Mouse (Mus musculus) stomach, embryonic 15.5 days (tissue): ENCODE data around the gene Tek. TPM values are rescaled to one million over a fixed set of nuclear protein-coding genes. Genes with fewer than 3 reads are reported as not detected.

Source experiments
- ATAC-seq: fragments of 200-750 bp; cut with Nextera tagmentation; 2 replicates; pipeline ENCODE4 v1.8.0; 2017; ENCODE audit warnings: low read depth, moderate number of reproducible peaks, moderate TSS enrichment; ENCODE audit not compliant: insufficient read depth, low FRiP score
- H3K27ac ChIP-seq: fragments of 300-500 bp; sonication (generic); 2 replicates; pipeline ENCODE4 v1.5.1; 2015; ENCODE audit warnings: mild to moderate bottlenecking, inconsistent platforms
- H3K27me3 ChIP-seq: fragments of 300-500 bp; sonication (generic); replicated peaks from 2 replicates; pipeline ENCODE4 v1.6.1; 2015; ENCODE audit warnings: inconsistent platforms
- H3K36me3 ChIP-seq: fragments of 300-500 bp; sonication (generic); 2 replicates; pipeline ENCODE4 v1.6.1; 2015; ENCODE audit warnings: inconsistent platforms
- H3K4me1 ChIP-seq: fragments of 300-500 bp; sonication (generic); 2 replicates; pipeline ENCODE4 v1.6.1; 2015; ENCODE audit warnings: inconsistent platforms
- H3K4me2 ChIP-seq: fragments of 300-500 bp; sonication (generic); 2 replicates; pipeline ENCODE4 v1.6.1; 2015; ENCODE audit warnings: mild to moderate bottlenecking, inconsistent platforms
- H3K4me3 ChIP-seq: fragments of 300-500 bp; sonication (generic); replicated peaks from 2 replicates; pipeline ENCODE4 v1.5.1; 2015; ENCODE audit warnings: inconsistent platforms
- H3K9ac ChIP-seq: fragments of 300-500 bp; sonication (generic); 2 replicates; pipeline ENCODE4 v1.6.1; 2015; ENCODE audit warnings: inconsistent platforms
- H3K9me3 ChIP-seq: fragments of 300-500 bp; sonication (generic); 2 replicates; pipeline ENCODE4 v1.6.1; 2016; ENCODE audit warnings: inconsistent platforms
- WGBS: fragments of 180-500 bp; shearing (Covaris S2); methylation state at CpG from one replicate; pipeline ENCODE4 v1.1.7; 2015; 5-methylcytosine and 5-hydroxymethylcytosine counted together
- polyA plus RNA-seq: library from polyadenylated mRNA; unstranded; fragments of >200 nt; fragmentation: Nextera tagmentation; extraction: Ambion mirVana; gene quantifications from 2 replicates; pipeline ENCODE4 v1.2.1, GENCODE M21; 2015

Tek gene
- polyA plus RNA-seq, 1 experiment from 2014 or later = 11.5 TPM

DNA sequence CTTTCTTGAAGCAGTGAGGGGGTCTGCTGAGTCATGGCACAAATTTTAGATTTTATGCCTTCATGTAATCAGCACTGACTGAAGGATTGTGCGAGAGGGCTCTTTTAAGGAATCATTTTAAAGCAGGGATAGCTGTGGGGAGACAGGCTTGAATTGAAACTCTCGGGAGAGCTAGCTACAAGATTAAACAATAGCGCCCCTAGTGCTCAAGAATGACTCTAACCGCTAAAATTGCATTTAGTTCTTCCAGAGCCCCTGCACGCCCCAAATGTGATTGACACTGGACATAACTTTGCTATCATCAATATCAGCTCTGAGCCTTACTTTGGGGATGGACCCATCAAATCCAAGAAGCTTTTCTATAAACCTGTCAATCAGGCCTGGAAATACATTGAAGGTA is 88.3 kb downstream of the Tek start:
- H3K4me2 ChIP-seq = no peak overlapping the region
- no peak overlapping the region for H3K4me3 ChIP-seq
- 27% methylated on average over 5 of the region's 5 CpGs for WGBS
- H3K36me3 ChIP-seq = no peaks in the 10 kb centered on the region
- H3K9ac ChIP-seq = no peak overlapping the region
- H3K9me3 ChIP-seq = no peaks in the 10 kb centered on the region
- ATAC-seq = no peak
- H3K4me1 ChIP-seq = no peaks in the 10 kb centered on the region
- no peak overlapping the region; the same call in 1 of the 2 replicates for H3K27ac ChIP-seq
- no peaks in the 10 kb centered on the region for H3K27me3 ChIP-seq

- Histone ChIP-seq H3K9me3 (no peaks in the 10 kb centered on the region), H3K4me3 (no peak overlapping the region), H3K4me1 (no peaks in the 10 kb centered on the region), H3K4me2 (no peak overlapping the region), H3K9ac (no peak overlapping the region), H3K27me3 (no peaks in the 10 kb centered on the region), H3K27ac (no peak overlapping the region), H3K36me3 (no peaks in the 10 kb centered on the region)
- 68% methylated on average over 6 of the region's 6 CpGs for WGBS
- peak; percentile 43; the same call in 1 of the 2 replicates for ATAC-seq
Measured at GRCm38 (mm10) chr4:94829924-94830386, 90.9 kb downstream of the Tek start.

DNA sequence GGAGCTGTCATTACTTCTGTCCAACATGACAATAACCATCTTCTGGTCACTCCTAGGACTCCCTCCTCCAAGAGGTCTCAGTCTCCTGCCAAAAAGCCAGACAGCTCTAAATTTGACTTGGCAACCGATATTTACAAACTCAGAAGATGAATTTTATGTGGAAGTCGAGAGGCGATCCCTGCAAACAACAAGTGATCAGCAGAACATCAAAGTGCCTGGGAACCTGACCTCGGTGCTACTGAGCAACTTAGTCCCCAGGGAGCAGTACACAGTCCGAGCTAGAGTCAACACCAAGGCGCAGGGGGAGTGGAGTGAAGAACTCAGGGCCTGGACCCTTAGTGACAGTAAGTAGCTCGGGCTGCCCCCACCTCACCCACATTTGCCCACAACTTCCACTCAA is 98.0 kb downstream of the Tek start:
- Histone ChIP-seq H3K9me3 (no peaks in the 10 kb centered on the region), H3K36me3 (no peaks in the 10 kb centered on the region), H3K4me1 (no peaks in the 10 kb centered on the region), H3K4me2 (no peak overlapping the region), H3K27ac (no peak overlapping the region), H3K27me3 (no peaks in the 10 kb centered on the region), H3K9ac (no peak overlapping the region), H3K4me3 (no peak overlapping the region)
- ATAC-seq = no peak
- 57% methylated on average over 7 of the region's 7 CpGs for WGBS

- H3K4me3 ChIP-seq = no peak overlapping the region
- no peaks in the 10 kb centered on the region for H3K27me3 ChIP-seq
- H3K4me1 ChIP-seq = no peaks in the 10 kb centered on the region
- no peak overlapping the region for H3K4me2 ChIP-seq
- H3K27ac ChIP-seq = no peak overlapping the region
- H3K9me3 ChIP-seq = no peaks in the 10 kb centered on the region
- no peaks in the 10 kb centered on the region for H3K36me3 ChIP-seq
- WGBS = 75% methylated on average over 7 of the region's 7 CpGs
- H3K9ac ChIP-seq = no peak overlapping the region
- ATAC-seq = no peak
Measured at GRCm38 (mm10) chr4:94853301-94853700, 114.2 kb downstream of the Tek start.

DNA sequence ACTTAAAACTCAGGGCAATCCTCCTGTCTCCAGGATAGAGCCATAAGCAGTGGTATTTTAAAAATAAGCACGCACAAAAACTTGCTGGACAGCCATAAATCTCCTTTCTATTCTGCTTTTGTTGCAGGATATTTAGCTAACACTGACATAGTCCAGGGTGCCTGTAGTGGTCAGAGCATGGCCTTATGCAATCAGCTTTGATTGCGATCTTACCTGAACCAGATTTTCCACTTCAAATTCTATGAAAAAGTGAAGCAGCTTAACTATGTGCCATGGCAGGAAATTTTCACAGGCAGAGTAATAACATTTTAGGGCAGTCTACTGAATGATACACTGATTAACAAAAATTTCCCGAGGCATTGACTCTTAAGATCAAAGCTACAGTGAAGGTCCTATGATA is 115.2 kb downstream of the Tek start:
- H3K9ac ChIP-seq = no peak overlapping the region
- WGBS = 65% methylated on average over 3 of the region's 3 CpGs
- ATAC-seq = no peak
- no peaks in the 10 kb centered on the region for H3K27me3 ChIP-seq
- no peak overlapping the region for H3K4me3 ChIP-seq
- H3K4me2 ChIP-seq = no peak overlapping the region
- no peaks in the 10 kb centered on the region for H3K4me1 ChIP-seq
- H3K27ac ChIP-seq = no peak overlapping the region
- H3K9me3 ChIP-seq = no peaks in the 10 kb centered on the region
- no peaks in the 10 kb centered on the region for H3K36me3 ChIP-seq

DNA sequence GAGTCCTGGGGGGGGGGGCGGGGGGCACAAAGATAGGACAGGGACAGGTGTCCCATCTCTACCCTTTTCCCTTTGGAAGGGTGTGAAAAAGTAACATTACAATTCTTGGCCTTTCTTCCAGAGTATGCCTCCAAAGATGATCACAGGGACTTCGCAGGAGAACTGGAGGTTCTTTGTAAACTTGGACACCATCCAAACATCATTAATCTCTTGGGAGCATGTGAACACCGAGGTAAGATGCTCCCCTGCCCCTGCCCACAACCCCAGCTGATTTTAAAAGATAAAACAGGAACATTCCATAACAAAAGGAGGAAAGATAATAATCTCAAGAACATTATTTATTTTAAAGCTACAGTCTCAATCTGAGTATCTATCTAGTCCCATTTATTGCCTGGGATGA is 116.1 kb downstream of the Tek start:
- H3K9ac ChIP-seq = no peak overlapping the region
- H3K4me2 ChIP-seq = no peak overlapping the region
- 39% methylated on average over 3 of the region's 3 CpGs for WGBS
- no peak overlapping the region for H3K4me3 ChIP-seq
- no peaks in the 10 kb centered on the region for H3K27me3 ChIP-seq
- H3K27ac ChIP-seq = no peak overlapping the region
- H3K9me3 ChIP-seq = no peaks in the 10 kb centered on the region
- H3K4me1 ChIP-seq = no peaks in the 10 kb centered on the region
- H3K36me3 ChIP-seq = no peaks in the 10 kb centered on the region
- no peak for ATAC-seq

- no peaks in the 10 kb centered on the region for H3K4me1 ChIP-seq
- no peak for ATAC-seq
- H3K27ac ChIP-seq = no peak overlapping the region
- 16% methylated on average over 2 of the region's 2 CpGs for WGBS
- no peaks in the 10 kb centered on the region for H3K36me3 ChIP-seq
- no peaks in the 10 kb centered on the region for H3K27me3 ChIP-seq
- H3K9ac ChIP-seq = no peak overlapping the region
- H3K4me2 ChIP-seq = no peak overlapping the region
- H3K4me3 ChIP-seq = no peak overlapping the region
- no peaks in the 10 kb centered on the region for H3K9me3 ChIP-seq
Measured at GRCm38 (mm10) chr4:94900744-94901143, 161.7 kb downstream of the Tek start.

DNA sequence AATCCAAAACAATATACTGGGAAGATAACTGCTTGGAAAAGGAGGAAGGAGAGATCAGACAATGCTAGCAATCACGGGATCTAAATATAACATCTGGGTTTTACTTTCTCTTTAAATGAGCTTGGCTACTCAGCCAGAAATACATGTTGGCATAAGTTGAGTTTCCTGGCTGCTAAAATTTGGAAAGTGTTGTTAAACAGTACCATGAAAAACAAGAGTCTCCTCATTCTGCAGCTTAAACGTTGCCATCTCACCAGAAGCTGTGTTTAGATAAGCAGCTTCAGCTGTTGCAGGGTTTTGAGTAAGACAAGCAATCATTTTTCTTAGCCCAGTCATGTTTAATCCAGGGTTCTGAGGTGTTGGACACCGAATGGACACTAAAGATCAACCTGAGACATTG is 162.7 kb downstream of the Tek start:
- Histone ChIP-seq H3K4me3 (no peak overlapping the region), H3K4me1 (no peaks in the 10 kb centered on the region), H3K27me3 (no peaks in the 10 kb centered on the region), H3K27ac (no peak overlapping the region), H3K4me2 (no peak overlapping the region), H3K9ac (no peak overlapping the region), H3K36me3 (no peaks in the 10 kb centered on the region), H3K9me3 (no peaks in the 10 kb centered on the region)
- no peak for ATAC-seq
- WGBS = 43% methylated on average over 3 of the region's 3 CpGs

Other genes with a start within 250 kb of the Tek start
- 0.40 TPM in 1 of 2 replicates, not detected in the other for gene Gm10306, start 182.7 kb upstream of the Tek start, polyA plus RNA-seq
- gene Caap1, start 182.5 kb upstream of the Tek start, polyA plus RNA-seq = 17.4 and 19.0 TPM in 2 replicates
- 60.0 and 63.3 TPM in 2 replicates for gene Plaa, start 136.0 kb upstream of the Tek start, polyA plus RNA-seq
- 23.3 and 24.9 TPM in 2 replicates for gene Ift74, start 124.8 kb upstream of the Tek start, polyA plus RNA-seq
- gene Lrrc19, start 89.1 kb upstream of the Tek start, polyA plus RNA-seq = 0.93 and 0.94 TPM in 2 replicates
- 0.12 TPM in 1 of 2 replicates, not detected in the other for gene Eqtn, start 189.6 kb downstream of the Tek start, polyA plus RNA-seq
- gene Mysm1, start 239.8 kb downstream of the Tek start, polyA plus RNA-seq = 30.9 and 31.9 TPM in 2 replicates